Mouse (Mus musculus) intestine, embryonic 15.5 days (tissue): Measurements from ENCODE around the gene Sft2d2. TPM values are rescaled to one million over a fixed set of nuclear protein-coding genes. Genes with fewer than 3 reads are reported as not detected.

Experiments used
- ATAC-seq: fragments of 200-750 bp; cut with Nextera tagmentation; 2 replicates; pipeline ENCODE4 v1.8.0; 2017; ENCODE audit warnings: moderate TSS enrichment, moderate library complexity
- H3K27ac ChIP-seq: fragments of 300-500 bp; sonication (generic); 2 replicates; pipeline ENCODE4 v1.5.1; 2015; ENCODE audit warnings: mild to moderate bottlenecking, inconsistent platforms
- H3K27me3 ChIP-seq: fragments of 300-500 bp; sonication (generic); replicated peaks from 2 replicates; pipeline ENCODE4 v1.6.1; 2015; ENCODE audit warnings: inconsistent platforms
- H3K36me3 ChIP-seq: fragments of 300-500 bp; sonication (generic); 2 replicates; pipeline ENCODE4 v1.6.1; 2015; ENCODE audit warnings: inconsistent platforms
- H3K4me1 ChIP-seq: fragments of 300-500 bp; sonication (generic); replicated peaks from 2 replicates; pipeline ENCODE4 v1.6.1; 2015; ENCODE audit warnings: inconsistent platforms
- H3K4me2 ChIP-seq: fragments of 300-500 bp; sonication (generic); replicated peaks from 2 replicates; pipeline ENCODE4 v1.6.1; 2015; ENCODE audit warnings: mild to moderate bottlenecking, inconsistent platforms
- H3K4me3 ChIP-seq: fragments of 300-500 bp; sonication (generic); replicated peaks from 2 replicates; pipeline ENCODE4 v1.5.1; 2015; ENCODE audit warnings: inconsistent platforms
- H3K9ac ChIP-seq: fragments of 300-500 bp; sonication (generic); 2 replicates; pipeline ENCODE4 v1.6.1; 2015; ENCODE audit warnings: inconsistent platforms
- H3K9me3 ChIP-seq: fragments of 300-500 bp; sonication (generic); 2 replicates; pipeline ENCODE4 v1.6.1; 2016; ENCODE audit warnings: inconsistent platforms
- WGBS: fragments of 180-500 bp; shearing (Covaris S2); methylation state at CpG from one replicate; pipeline ENCODE4 v1.1.7; 2015; 5-methylcytosine and 5-hydroxymethylcytosine counted together
- polyA plus RNA-seq: library from polyadenylated mRNA; unstranded; fragments of >200 nt; fragmentation: Nextera tagmentation; extraction: Ambion mirVana; gene quantifications from 2 replicates; pipeline ENCODE4 v1.2.1, GENCODE M21; 2015

Gene Sft2d2
- polyA plus RNA-seq, 1 experiment from 2014 or later: 25.9 TPM

GRCm38 (mm10) chr1:165188806-165189580 lies 5.2 kb downstream of the Sft2d2 start:
- Histone ChIP-seq H3K4me3 (no peak overlapping the region), H3K36me3 (no peaks in the 10 kb centered on the region), H3K4me1 (peaks cover 13% of the 10 kb centered on the region), H3K27ac (no peak overlapping the region), H3K9ac (no peak overlapping the region), H3K9me3 (no peaks in the 10 kb centered on the region), H3K4me2 (no peak overlapping the region), H3K27me3 (no peaks in the 10 kb centered on the region)
- ATAC-seq: peak; percentile 62
- 59% methylated on average over 10 of the region's 10 CpGs for WGBS

DNA sequence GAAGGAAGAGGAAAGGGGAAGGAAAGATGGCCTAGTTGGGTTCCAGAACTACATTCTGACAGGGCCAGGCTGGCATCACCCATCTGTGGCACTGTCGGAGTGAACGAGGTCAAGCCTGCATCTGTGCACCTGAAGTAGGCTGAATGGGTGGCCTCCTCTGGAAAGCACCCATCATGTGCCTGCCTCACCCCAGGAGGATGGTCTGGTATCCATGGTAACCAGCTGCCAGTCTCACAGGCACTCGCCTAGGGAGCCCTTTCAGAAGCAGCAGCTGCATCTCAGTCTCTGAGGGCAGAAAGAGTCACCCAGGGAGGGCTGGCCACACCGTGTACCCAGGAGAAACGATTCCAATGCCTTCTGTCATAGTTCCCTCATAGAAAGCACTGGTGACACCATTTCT lies 6.9 kb downstream of the Sft2d2 start:
- Histone ChIP-seq H3K4me3 (no peak overlapping the region), H3K9me3 (no peaks in the 10 kb centered on the region), H3K27me3 (no peaks in the 10 kb centered on the region), H3K4me1 (peaks cover 10% of the 10 kb centered on the region), H3K9ac (no peak overlapping the region), H3K4me2 (no peak overlapping the region), H3K27ac (no peak overlapping the region), H3K36me3 (no peaks in the 10 kb centered on the region)
- 68% methylated on average over 5 of the region's 5 CpGs for WGBS
- ATAC-seq: no peak

GRCm38 (mm10) chr1:165186491-165186890 lies 7.7 kb downstream of the Sft2d2 start:
- no peak overlapping the region for H3K9ac ChIP-seq
- H3K27ac ChIP-seq: no peak overlapping the region
- H3K36me3 ChIP-seq: no peaks in the 10 kb centered on the region
- no peak overlapping the region for H3K4me3 ChIP-seq
- WGBS: 79% methylated on average over 12 of the region's 12 CpGs
- peaks cover 8% of the 10 kb centered on the region for H3K4me1 ChIP-seq
- no peak for ATAC-seq
- H3K27me3 ChIP-seq: no peaks in the 10 kb centered on the region
- H3K9me3 ChIP-seq: no peaks in the 10 kb centered on the region
- H3K4me2 ChIP-seq: no peak overlapping the region

DNA sequence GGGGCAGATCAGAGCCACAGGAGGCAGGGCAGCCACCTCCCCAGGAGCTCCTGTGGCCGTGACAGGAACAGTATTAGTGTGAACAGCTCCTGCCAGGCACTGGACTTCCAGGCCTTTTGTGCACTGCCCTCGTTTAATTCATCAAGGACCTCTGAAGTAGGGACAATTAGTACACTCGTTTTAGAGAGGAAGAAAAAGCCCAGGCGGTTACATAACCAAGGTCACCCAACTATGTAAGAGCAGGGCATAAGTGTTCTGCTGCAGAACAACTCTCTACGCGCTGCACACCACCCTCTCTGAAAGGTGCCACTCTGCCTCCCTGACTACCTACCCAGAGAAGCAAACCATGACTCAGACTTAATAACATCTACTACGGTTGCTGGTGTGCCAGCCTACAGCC lies 9.1 kb downstream of the Sft2d2 start:
- Histone ChIP-seq H3K9me3 (no peaks in the 10 kb centered on the region), H3K4me1 (peaks cover 8% of the 10 kb centered on the region), H3K27me3 (no peaks in the 10 kb centered on the region), H3K4me2 (no peak overlapping the region), H3K9ac (no peak overlapping the region), H3K4me3 (no peak overlapping the region), H3K36me3 (no peaks in the 10 kb centered on the region), H3K27ac (no peak overlapping the region)
- ATAC-seq: no peak
- 79% methylated on average over 7 of the region's 7 CpGs for WGBS

- Histone ChIP-seq H3K9me3 (no peaks in the 10 kb centered on the region), H3K36me3 (no peaks in the 10 kb centered on the region), H3K27me3 (no peaks in the 10 kb centered on the region), H3K27ac (no peak overlapping the region), H3K4me2 (no peak overlapping the region), H3K4me1 (peaks cover 7% of the 10 kb centered on the region), H3K4me3 (no peak overlapping the region), H3K9ac (no peak overlapping the region)
- 78% methylated on average over 3 of the region's 3 CpGs for WGBS
- no peak for ATAC-seq
Measured at GRCm38 (mm10) chr1:165184178-165184577, 10.1 kb downstream of the Sft2d2 start.

GRCm38 (mm10) chr1:165183400-165183799 lies 10.8 kb downstream of the Sft2d2 start:
- H3K4me2 ChIP-seq: no peak overlapping the region
- H3K27ac ChIP-seq: no peak overlapping the region
- no peaks in the 10 kb centered on the region for H3K36me3 ChIP-seq
- no peaks in the 10 kb centered on the region for H3K4me1 ChIP-seq
- no peak overlapping the region for H3K9ac ChIP-seq
- no peaks in the 10 kb centered on the region for H3K27me3 ChIP-seq
- no peak for ATAC-seq
- 70% methylated on average over 6 of the region's 6 CpGs for WGBS
- no peaks in the 10 kb centered on the region for H3K9me3 ChIP-seq
- no peak overlapping the region for H3K4me3 ChIP-seq

- no peak overlapping the region for H3K4me2 ChIP-seq
- H3K27me3 ChIP-seq: no peaks in the 10 kb centered on the region
- H3K9me3 ChIP-seq: no peaks in the 10 kb centered on the region
- 88% methylated on average over 5 of the region's 5 CpGs for WGBS
- ATAC-seq: no peak
- H3K4me3 ChIP-seq: no peak overlapping the region
- H3K4me1 ChIP-seq: no peaks in the 10 kb centered on the region
- H3K36me3 ChIP-seq: no peaks in the 10 kb centered on the region
- H3K27ac ChIP-seq: no peak overlapping the region
- no peak overlapping the region for H3K9ac ChIP-seq
Measured at GRCm38 (mm10) chr1:165179321-165179720, 14.9 kb downstream of the Sft2d2 start.

DNA sequence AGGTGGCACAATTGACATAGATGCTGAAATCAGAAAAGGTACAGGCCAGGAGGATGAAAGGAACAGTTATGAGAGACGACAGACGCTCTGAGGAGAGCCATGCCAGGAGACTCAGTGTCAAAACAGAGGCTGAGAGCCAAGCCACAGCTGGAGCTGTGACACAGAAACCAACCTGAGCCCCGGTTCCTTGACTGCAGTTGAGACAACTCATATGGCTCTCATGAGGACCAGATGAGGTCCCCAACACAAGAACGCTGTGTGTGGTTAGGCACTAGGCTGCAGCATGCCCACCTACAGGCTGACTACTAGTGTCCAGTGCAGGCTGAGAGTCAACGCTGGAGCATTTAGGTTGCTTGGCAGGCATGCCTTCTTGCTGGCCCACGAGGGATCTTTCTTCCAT lies 16.2 kb downstream of the Sft2d2 start:
- no peak overlapping the region for H3K9ac ChIP-seq
- H3K27me3 ChIP-seq: no peaks in the 10 kb centered on the region
- H3K36me3 ChIP-seq: no peaks in the 10 kb centered on the region
- no peaks in the 10 kb centered on the region for H3K9me3 ChIP-seq
- WGBS: 60% methylated on average over 6 of the region's 6 CpGs
- H3K4me3 ChIP-seq: no peak overlapping the region
- H3K4me1 ChIP-seq: no peaks in the 10 kb centered on the region
- no peak for ATAC-seq
- no peak overlapping the region for H3K4me2 ChIP-seq
- H3K27ac ChIP-seq: no peak overlapping the region

- no peak overlapping the region for H3K9ac ChIP-seq
- ATAC-seq: peak; percentile 67; the same call in 1 of the 2 replicates
- H3K9me3 ChIP-seq: no peaks in the 10 kb centered on the region
- H3K4me2 ChIP-seq: no peak overlapping the region
- H3K36me3 ChIP-seq: no peaks in the 10 kb centered on the region
- no peaks in the 10 kb centered on the region for H3K4me1 ChIP-seq
- 56% methylated on average over 9 of the region's 9 CpGs for WGBS
- H3K4me3 ChIP-seq: no peak overlapping the region
- H3K27me3 ChIP-seq: no peaks in the 10 kb centered on the region
- no peak overlapping the region for H3K27ac ChIP-seq
Measured at GRCm38 (mm10) chr1:165174059-165174616, 20.1 kb downstream of the Sft2d2 start.

GRCm38 (mm10) chr1:165171277-165171676 lies 23.0 kb downstream of the Sft2d2 start:
- no peaks in the 10 kb centered on the region for H3K36me3 ChIP-seq
- no peak for ATAC-seq
- H3K9me3 ChIP-seq: no peaks in the 10 kb centered on the region
- no peak overlapping the region for H3K9ac ChIP-seq
- H3K4me3 ChIP-seq: no peak overlapping the region
- H3K4me2 ChIP-seq: no peak overlapping the region
- H3K27ac ChIP-seq: no peak overlapping the region
- no peaks in the 10 kb centered on the region for H3K4me1 ChIP-seq
- WGBS: 87% methylated on average over 8 of the region's 8 CpGs
- no peaks in the 10 kb centered on the region for H3K27me3 ChIP-seq

- Histone ChIP-seq H3K4me2 (no peak overlapping the region), H3K27ac (no peak overlapping the region), H3K4me3 (no peak overlapping the region), H3K4me1 (no peaks in the 10 kb centered on the region), H3K9ac (no peak overlapping the region), H3K36me3 (no peaks in the 10 kb centered on the region), H3K27me3 (no peaks in the 10 kb centered on the region), H3K9me3 (no peaks in the 10 kb centered on the region)
- 67% methylated on average over 5 of the region's 5 CpGs for WGBS
- no peak for ATAC-seq
Measured at GRCm38 (mm10) chr1:165170157-165170556, 24.1 kb downstream of the Sft2d2 start.

DNA sequence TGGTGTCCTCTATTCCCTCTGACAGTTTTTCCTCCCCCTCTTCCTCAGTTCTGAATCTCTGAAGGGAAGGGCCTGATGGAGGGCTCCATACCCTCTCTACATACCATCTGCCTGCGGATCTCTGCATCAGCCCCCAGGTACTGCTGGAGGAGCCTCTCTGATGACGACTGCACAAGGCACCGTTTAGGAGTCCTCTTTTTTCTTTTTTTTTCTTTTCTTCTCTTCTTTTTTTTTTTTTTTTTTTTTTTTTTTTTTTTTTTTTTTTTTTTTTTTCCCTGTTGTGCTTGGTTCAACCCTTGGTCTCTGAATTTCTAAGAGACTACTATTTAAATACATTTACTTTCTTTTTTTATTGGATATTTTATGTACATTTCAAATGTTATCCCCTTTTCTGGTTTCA lies 24.8 kb downstream of the Sft2d2 start:
- Histone ChIP-seq H3K27me3 (no peaks in the 10 kb centered on the region), H3K36me3 (no peaks in the 10 kb centered on the region), H3K9me3 (no peaks in the 10 kb centered on the region), H3K4me1 (no peaks in the 10 kb centered on the region), H3K4me2 (no peak overlapping the region), H3K4me3 (no peak overlapping the region), H3K9ac (no peak overlapping the region), H3K27ac (no peak overlapping the region)
- 74% methylated on average over 3 of the region's 3 CpGs for WGBS
- no peak for ATAC-seq

- WGBS: 80% methylated on average over 6 of the region's 6 CpGs
- no peak overlapping the region for H3K4me2 ChIP-seq
- no peak overlapping the region for H3K27ac ChIP-seq
- no peak overlapping the region for H3K4me3 ChIP-seq
- no peaks in the 10 kb centered on the region for H3K36me3 ChIP-seq
- no peak for ATAC-seq
- H3K9ac ChIP-seq: no peak overlapping the region
- no peaks in the 10 kb centered on the region for H3K4me1 ChIP-seq
- no peaks in the 10 kb centered on the region for H3K9me3 ChIP-seq
- no peaks in the 10 kb centered on the region for H3K27me3 ChIP-seq
Measured at GRCm38 (mm10) chr1:165164920-165165319, 29.3 kb downstream of the Sft2d2 start.
